Mouse (Mus musculus): ENCODE results near the gene Myadml2.

Gene Myadml2

GRCm38 (mm10) chr11:120608241-120609034 is 39.5 kb downstream of the Myadml2 start, which contains the start of gene Npb:
Gene Npb, plus strand, starts transcription at chr11:120608477.
- no peak for DNase-seq

- DNase-seq, result no peak
These were observed 41.2 kb downstream of the Myadml2 start for GRCm38 (mm10) chr11:120606764-120607163.

- no peak for DNase-seq
These were observed 42.3 kb downstream of the Myadml2 start for GRCm38 (mm10) chr11:120605667-120606066.

DNA sequence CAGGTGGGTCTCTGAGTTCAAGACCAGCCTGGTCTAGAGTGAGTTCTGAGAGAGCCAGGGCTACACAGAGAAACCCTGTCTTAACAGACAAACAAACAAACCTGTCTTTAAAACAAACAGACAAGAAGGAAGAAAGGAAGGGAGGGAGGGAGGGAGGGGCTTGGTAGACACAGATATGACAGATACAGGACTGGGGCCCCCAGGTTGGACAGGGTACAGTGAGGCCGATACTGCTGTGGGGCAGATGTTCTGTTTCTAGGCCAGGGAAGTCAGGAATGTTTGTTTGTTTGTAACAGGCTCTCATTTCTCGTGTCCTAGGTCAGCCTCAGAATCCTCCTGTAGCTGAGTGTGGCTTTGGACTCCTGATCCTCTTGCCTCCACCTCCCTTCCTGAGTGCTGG is 44.4 kb downstream of the Myadml2 start:
- DNase-seq, result no peak

DNA sequence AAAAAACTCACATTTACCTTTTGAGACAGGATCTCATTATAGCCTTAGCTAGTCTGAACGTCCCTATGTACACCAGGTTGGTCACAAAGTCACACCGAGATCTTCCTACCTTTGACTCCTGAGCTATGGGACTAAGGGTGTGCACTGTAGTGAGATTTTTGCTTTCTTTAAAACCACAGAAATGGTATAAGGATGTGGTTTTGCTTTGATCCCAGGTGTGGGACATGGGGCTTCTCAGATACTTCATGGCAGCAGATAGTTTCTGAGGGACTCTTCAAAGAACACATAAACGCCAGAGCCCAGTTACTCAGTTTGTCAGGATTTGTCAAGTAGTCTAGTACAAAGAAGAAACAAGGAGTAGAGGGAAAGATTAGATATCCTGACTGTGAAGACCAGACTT is 47.2 kb downstream of the Myadml2 start:
- DNase-seq, result no peak

- DNase-seq, result no peak
These were observed 48.9 kb downstream of the Myadml2 start for GRCm38 (mm10) chr11:120598990-120599549.

DNA sequence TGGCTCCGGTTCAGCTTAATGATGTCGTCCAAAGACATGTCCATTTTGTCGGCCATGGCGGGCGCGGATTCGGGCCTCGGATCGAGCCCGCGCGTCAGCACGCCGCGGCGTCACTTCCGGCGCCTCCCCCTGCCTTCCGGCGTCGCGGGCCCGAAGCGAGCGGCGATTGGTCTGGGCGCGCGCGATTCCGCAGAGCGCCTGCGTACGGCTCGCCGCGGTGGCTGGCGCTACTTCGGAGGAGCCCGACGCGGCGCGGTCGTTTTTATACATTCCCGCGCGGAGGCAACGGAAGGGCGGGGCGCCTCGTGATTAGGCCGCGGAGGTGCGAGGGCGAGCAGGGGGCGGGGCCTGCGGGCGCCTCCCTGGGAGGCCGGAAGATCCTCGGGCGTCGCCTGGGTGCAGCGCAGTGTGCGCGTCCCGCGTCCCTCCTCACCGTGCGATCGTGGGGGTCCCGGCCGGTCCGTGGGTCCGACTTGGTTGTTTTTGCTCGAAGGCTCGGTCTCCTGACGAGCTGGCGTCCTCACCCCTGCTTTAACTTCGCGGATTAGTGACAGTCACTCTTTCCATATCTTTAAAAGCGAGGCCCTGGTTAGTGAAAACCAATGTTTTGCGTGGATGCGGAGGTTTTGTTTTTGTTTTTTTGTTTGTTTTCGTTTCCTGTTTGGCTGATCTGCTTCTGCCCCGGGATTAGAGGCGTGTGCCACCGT is 49.5 kb downstream of the Myadml2 start, which contains the start of the genes Alyref and Anapc11:
Gene Alyref, minus strand, starts transcription at position 83 of the 707 bp plus-strand sequence.
Gene Anapc11, plus strand, starts transcription at position 139 of the 707 bp plus-strand sequence.
- DNase-seq, result peak; percentile 90 to 91

GRCm38 (mm10) chr11:120597240-120598235 is 50.4 kb downstream of the Myadml2 start:
- no peak for DNase-seq

Data from kidney, adult 8-10 months (tissue).